Mouse (Mus musculus) forebrain, embryonic 16.5 days (tissue): ENCODE measurements around the gene Ryk. TPM values are rescaled to one million over a fixed set of nuclear protein-coding genes. Genes with fewer than 3 reads are reported as not detected.
A peak's percentile ranks its signal among the peaks of the same experiment; 100 is the strongest.

Experiments
- ATAC-seq: fragments of 200-750 bp; cut with Nextera tagmentation; 2 replicates; pipeline ENCODE4 v1.8.0; 2017; ENCODE audit warnings: mild to moderate bottlenecking, moderate library complexity
- H3K27ac ChIP-seq: fragments of 300-500 bp; sonication (generic); 2 replicates; pipeline ENCODE4 v1.5.1; 2014; ENCODE audit warnings: low read length, control low read depth
- H3K27me3 ChIP-seq: fragments of 300-500 bp; sonication (generic); replicated peaks from 2 replicates; pipeline ENCODE4 v1.6.1; 2014; ENCODE audit warnings: low read length; ENCODE audit not compliant: control insufficient read depth, insufficient read depth
- H3K36me3 ChIP-seq: fragments of 300-500 bp; sonication (generic); 2 replicates; pipeline ENCODE4 v1.6.1; 2014; ENCODE audit not compliant: control insufficient read depth, insufficient read depth
- H3K4me1 ChIP-seq: fragments of 300-500 bp; sonication (generic); replicated peaks from 2 replicates; pipeline ENCODE4 v1.6.1; 2014; ENCODE audit warnings: low read length; ENCODE audit not compliant: control insufficient read depth, insufficient read depth
- H3K4me2 ChIP-seq: fragments of 300-500 bp; sonication (generic); 2 replicates; pipeline ENCODE4 v1.6.1; 2014; ENCODE audit warnings: mild to moderate bottlenecking, low read length, control low read depth
- H3K4me3 ChIP-seq: fragments of 300-500 bp; sonication (generic); replicated peaks from 2 replicates; pipeline ENCODE4 v1.5.1; 2014; ENCODE audit warnings: mild to moderate bottlenecking, low read length, control low read depth
- H3K9ac ChIP-seq: fragments of 300-500 bp; sonication (generic); replicated peaks from 2 replicates; pipeline ENCODE4 v1.6.1; 2014; ENCODE audit warnings: low read depth, low read length, control low read depth
- H3K9me3 ChIP-seq: fragments of 300-500 bp; sonication (generic); 2 replicates; pipeline ENCODE4 v1.6.1; 2016; ENCODE audit warnings: low read length; ENCODE audit not compliant: control insufficient read depth
- WGBS: fragments of 180-500 bp; shearing (Covaris S2); extraction: QIAGEN DNeasy Blood & Tissue Kit; methylation state at CpG from one replicate; pipeline ENCODE4 v1.1.7; 2014; 5-methylcytosine and 5-hydroxymethylcytosine counted together
- polyA plus RNA-seq: library from polyadenylated mRNA; unstranded; fragments of >200 nt; fragmentation: Nextera tagmentation; extraction: Ambion mirVana; gene quantifications from 2 replicates; pipeline ENCODE4 v1.2.1, GENCODE M21; 2015

Ryk gene
- polyA plus RNA-seq, result 14.1 TPM in 2 replicates

DNA sequence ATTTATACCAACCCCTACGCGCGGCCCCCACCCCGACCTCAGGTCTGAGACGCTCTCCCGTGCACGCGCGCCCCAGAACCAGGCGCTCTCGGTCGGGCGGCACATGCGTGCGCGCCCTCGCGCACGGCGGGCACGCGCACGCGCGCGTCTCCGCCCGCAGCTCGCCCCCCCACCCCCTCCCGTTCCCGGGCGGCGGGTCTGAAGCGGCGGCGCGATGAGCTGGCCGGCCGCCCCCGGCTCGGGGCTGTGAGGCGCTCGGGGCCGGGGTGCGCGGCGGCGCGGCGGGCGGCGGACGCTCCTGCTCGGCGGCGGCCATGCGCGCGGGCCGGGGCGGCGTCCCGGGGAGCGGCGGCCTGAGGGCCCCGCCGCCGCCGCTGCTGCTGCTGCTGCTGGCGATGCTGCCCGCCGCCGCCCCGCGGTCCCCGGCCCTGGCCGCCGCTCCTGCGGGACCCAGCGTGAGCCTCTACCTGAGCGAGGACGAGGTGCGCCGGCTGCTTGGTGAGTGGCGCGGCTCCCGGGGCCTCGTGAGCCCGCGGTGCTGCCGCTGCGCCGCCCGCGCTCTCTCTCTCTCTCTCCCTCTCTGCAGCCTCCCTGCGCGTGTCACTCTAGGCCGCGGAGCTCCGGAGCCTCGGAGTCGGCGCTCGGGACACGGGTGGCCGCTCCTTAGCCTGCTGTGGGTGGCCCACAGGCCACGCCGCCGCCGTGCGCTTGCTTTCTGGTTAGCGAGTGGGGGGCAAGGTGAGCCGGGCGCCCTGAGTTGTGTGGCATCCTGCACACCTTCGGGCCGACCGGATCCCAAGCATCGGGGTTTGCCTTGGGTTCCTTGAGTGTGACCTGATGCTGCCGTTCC, at the start of gene Ryk:
Ryk (plus strand) TSS at position 176 of the 850 bp plus-strand sequence.
- H3K27ac ChIP-seq, result peak within 1 kb of the TSS; percentile 84
- peak; percentile 81 for ATAC-seq

DNA sequence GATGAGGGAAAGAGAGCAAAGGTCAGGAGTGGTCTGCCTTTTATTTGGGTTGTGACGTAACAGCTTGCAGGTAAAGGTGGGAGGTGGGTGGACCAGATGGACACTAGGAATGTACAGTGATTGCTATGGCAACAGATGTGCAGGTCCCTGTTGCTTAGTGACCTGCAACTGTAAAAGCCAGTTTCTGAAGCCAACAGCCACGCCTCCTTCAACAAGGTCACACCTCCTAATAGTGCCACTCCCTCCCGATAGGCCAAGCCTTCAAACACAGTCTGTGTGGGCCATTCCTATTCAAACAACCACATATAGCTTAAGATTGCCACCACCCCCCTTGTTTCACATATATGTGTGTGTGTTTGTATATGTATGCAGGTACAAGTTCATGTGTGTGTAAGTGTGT, 45.2 kb upstream of the Ryk start:
- H3K9ac ChIP-seq, result no peak overlapping the region
- no peaks in the 10 kb centered on the region for H3K27me3 ChIP-seq
- H3K27ac ChIP-seq, result no peak overlapping the region
- no peak overlapping the region for H3K4me2 ChIP-seq
- ATAC-seq, result no peak
- no peaks in the 10 kb centered on the region for H3K9me3 ChIP-seq
- H3K4me3 ChIP-seq, result no peak overlapping the region
- no peaks in the 10 kb centered on the region for H3K36me3 ChIP-seq
- 82% methylated on average over 3 of the region's 3 CpGs for WGBS
- H3K4me1 ChIP-seq, result no peaks in the 10 kb centered on the region

More for the DNA sequence above, at the start of gene Ryk:
- WGBS, result under 1% methylated on average over 108 of the region's 119 CpGs
- H3K9me3 ChIP-seq, result no peaks in the 10 kb centered on the region
- H3K4me1 ChIP-seq, result peaks cover 27% of the 10 kb centered on the region
- peak within 1 kb of the TSS; percentile 94 for H3K9ac ChIP-seq
- peak within 1 kb of the TSS; percentile 83 for H3K4me3 ChIP-seq
- no peaks in the 10 kb centered on the region for H3K27me3 ChIP-seq
- no peaks in the 10 kb centered on the region for H3K36me3 ChIP-seq
- peak within 1 kb of the TSS; percentile 70 for H3K4me2 ChIP-seq

DNA sequence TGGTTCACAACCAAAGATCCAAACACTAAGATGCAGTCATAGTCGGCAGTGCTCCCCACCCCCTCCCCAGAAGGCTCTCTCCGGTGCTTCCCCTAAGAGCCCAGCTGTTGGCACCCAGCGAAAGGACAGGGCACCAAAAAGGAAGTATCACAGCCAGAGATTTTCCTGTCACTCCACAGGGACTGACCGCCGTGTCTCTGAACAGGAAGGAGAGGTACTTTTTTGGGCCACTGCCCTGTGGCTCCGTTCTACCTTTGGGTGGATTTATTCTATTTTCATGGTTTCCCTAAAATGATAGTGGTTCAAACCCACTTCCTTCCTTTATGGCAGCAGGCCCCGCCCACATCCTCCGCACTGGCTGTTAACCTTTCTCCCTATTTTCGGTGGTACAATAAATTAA, 42.9 kb upstream of the Ryk start:
- Histone ChIP-seq H3K4me2 (no peak overlapping the region), H3K4me1 (no peaks in the 10 kb centered on the region), H3K4me3 (no peak overlapping the region), H3K9me3 (0 out of 2 replicates have a peak, but pooled peaks cover 2% of the 10 kb centered on the region), H3K27ac (no peak overlapping the region), H3K36me3 (no peaks in the 10 kb centered on the region), H3K9ac (no peak overlapping the region), H3K27me3 (no peaks in the 10 kb centered on the region)
- ATAC-seq, result no peak
- WGBS, result 82% methylated on average over 9 of the region's 9 CpGs

DNA sequence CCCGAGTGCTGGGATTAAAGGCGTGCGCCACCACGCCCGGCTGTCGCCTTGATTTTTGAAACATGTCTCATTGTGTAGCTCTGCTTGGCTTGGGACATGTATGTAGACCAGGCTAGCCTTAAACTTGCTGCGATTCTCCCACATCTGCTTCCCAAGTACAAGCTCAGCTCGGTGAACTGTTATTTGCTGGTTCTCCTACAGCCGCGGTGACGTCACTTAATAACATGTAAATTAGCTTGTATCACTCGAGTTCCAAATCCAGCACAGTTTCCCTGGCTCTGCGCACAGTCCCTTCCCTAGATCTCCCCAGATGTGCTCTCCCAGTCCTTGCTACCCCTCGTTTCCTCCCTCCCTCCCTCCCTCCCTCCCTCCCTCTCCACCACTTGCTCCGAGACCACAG, 41.9 kb upstream of the Ryk start:
- WGBS, result 74% methylated on average over 14 of the region's 15 CpGs
- Histone ChIP-seq H3K36me3 (no peaks in the 10 kb centered on the region), H3K4me1 (no peaks in the 10 kb centered on the region)

DNA sequence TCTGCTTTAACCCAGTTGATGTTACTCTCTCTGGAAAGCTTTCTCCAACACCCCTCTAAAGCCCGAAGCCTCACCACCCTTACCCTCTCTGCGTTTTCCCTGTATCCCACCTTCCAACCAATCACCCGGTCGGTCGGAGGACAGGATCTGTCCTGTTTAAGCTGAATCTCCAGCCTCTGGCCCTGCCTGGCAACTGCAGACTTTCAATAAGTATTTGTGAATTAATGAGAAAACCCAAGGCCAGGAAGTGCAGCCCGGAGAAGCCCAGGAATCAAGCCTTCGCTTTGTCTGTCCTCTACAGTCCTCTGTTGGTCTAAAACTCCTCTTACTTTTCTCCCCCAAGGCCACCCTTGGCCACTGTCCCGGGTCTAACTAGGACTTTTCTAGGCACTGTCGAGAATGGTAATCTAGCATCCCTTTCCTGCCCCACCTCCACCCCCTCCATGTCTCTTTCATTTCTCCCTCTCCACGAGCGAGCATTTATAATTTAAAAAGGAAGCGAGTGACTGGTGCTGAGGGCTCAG, 41.4 kb upstream of the Ryk start:
- no peak overlapping the region for H3K4me3 ChIP-seq
- H3K36me3 ChIP-seq, result no peaks in the 10 kb centered on the region
- no peak overlapping the region for H3K4me2 ChIP-seq
- no peak overlapping the region for H3K27ac ChIP-seq
- H3K27me3 ChIP-seq, result no peaks in the 10 kb centered on the region
- WGBS, result 75% methylated on average over 12 of the region's 12 CpGs
- H3K9me3 ChIP-seq, result 0 out of 2 replicates have a peak, but pooled peaks cover 2% of the 10 kb centered on the region
- no peaks in the 10 kb centered on the region for H3K4me1 ChIP-seq
- ATAC-seq, result no peak
- H3K9ac ChIP-seq, result no peak overlapping the region

More for the DNA sequence above, 41.9 kb upstream of the Ryk start:
- Histone ChIP-seq H3K9me3 (0 out of 2 replicates have a peak, but pooled peaks cover 2% of the 10 kb centered on the region), H3K4me2 (no peak overlapping the region), H3K4me3 (no peak overlapping the region), H3K9ac (no peak overlapping the region), H3K27me3 (no peaks in the 10 kb centered on the region), H3K27ac (no peak overlapping the region)
- ATAC-seq, result no peak

DNA sequence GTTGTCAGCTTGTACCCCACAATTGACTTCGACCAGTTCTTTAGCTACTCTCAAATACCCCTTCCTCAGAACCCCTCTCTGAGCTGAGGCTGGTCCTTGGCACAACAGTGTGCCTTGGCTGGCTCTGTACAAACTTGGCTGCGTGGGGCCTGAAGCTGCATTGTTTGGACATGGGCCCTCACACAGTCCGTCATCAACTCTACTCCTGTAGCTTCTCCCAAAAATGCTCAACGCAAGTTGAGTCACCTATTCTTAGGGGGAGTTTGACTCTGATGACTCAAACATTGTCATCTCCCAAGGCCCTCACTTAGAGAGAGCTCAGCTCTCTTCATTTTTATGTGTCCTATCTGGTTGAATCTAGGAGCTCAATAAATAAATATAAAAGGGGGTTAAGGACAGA, 36.3 kb upstream of the Ryk start:
- no peak overlapping the region for H3K9ac ChIP-seq
- no peak for ATAC-seq
- no peak overlapping the region for H3K27ac ChIP-seq
- H3K9me3 ChIP-seq, result 0 out of 2 replicates have a peak, but pooled peaks cover 2% of the 10 kb centered on the region
- no peaks in the 10 kb centered on the region for H3K36me3 ChIP-seq
- 68% methylated on average over 4 of the region's 4 CpGs for WGBS
- H3K4me1 ChIP-seq, result no peaks in the 10 kb centered on the region
- no peaks in the 10 kb centered on the region for H3K27me3 ChIP-seq
- H3K4me2 ChIP-seq, result no peak overlapping the region
- no peak overlapping the region for H3K4me3 ChIP-seq

DNA sequence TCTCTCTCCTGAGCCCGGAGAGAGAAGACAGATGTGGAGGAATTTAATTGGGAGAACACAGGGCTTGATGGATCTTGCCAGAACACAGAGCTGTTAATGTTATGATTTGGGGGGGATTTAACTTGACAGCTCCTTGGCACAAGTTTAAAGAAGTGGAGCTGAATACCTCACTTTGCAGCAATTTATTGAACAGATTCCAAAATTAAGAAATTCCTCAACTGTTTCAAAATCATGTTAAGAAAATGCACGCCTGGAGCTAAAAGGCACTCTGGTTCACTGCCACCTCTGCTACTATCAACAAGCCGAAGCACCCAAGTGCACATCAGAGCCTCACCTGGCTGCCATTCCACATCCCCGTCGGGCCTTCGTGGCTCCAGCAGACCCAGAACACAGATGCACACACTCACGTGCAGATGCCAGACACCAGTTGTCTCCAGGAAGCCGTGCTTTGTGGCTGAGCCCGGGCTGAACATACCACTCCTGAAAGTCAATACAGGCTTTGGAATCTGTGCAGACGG, 28.6 kb upstream of the Ryk start:
- Histone ChIP-seq H3K27ac (no peak overlapping the region), H3K27me3 (no peaks in the 10 kb centered on the region), H3K36me3 (no peaks in the 10 kb centered on the region), H3K4me1 (no peaks in the 10 kb centered on the region), H3K9ac (no peak overlapping the region), H3K9me3 (peaks cover 3% of the 10 kb centered on the region; the same call in 1 of the 2 replicates), H3K4me3 (no peak overlapping the region), H3K4me2 (no peak overlapping the region)
- 63% methylated on average over 10 of the region's 10 CpGs for WGBS
- ATAC-seq, result 0 out of 2 replicates have a peak, but pooled peaks have one; percentile 40

DNA sequence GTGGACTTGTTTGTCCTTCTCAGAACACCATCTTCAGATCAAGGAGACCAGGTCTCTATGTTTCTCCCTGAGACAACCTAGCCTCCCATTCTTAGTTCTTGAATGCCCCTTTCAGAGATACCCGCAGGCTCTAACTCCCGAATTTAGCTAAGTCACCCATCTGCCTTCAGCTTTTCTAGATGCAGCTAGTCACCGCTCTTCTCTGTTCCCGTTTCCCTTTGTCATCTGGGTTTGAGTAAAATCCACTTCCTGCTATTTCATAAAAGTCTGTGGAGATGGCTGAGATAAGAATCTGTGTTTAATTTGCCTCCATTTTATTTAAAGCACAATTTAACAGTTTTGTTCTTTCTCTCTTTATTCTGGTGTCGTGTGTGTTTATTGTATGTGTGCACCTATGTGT, 23.5 kb upstream of the Ryk start:
- Histone ChIP-seq H3K4me3 (no peak overlapping the region), H3K36me3 (no peaks in the 10 kb centered on the region), H3K9ac (no peak overlapping the region), H3K27me3 (no peaks in the 10 kb centered on the region), H3K9me3 (peaks cover 3% of the 10 kb centered on the region; the same call in 1 of the 2 replicates), H3K27ac (no peak overlapping the region), H3K4me2 (no peak overlapping the region), H3K4me1 (no peaks in the 10 kb centered on the region)
- ATAC-seq, result no peak
- 82% methylated on average over 5 of the region's 5 CpGs for WGBS

DNA sequence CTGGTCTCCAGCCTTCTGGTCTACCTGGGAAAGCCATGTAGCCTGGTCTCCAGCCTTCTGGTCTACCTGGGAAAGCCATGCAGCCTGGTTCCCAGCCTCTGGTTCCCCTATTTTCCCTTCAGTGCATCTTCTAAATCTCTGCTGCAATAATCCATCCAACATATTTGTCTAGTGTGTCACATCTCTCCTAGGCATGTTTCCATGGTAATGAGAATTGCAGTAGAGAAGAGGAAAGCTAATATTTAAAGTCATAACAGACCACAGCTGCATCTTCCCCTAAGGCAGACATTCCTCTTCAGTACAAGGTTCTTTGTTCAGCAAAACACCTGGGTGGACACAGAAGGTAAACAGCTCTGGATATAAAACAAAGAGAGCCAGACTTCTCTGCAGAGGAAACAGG, 16.5 kb upstream of the Ryk start:
- no peak; the same call in 1 of the 2 replicates for ATAC-seq
- no peak overlapping the region for H3K9ac ChIP-seq
- H3K4me1 ChIP-seq, result no peaks in the 10 kb centered on the region
- peak overlapping the region; percentile 34; the same call in 1 of the 2 replicates for H3K27ac ChIP-seq
- no peaks in the 10 kb centered on the region for H3K9me3 ChIP-seq
- H3K4me3 ChIP-seq, result no peak overlapping the region
- H3K4me2 ChIP-seq, result no peak overlapping the region
- no peaks in the 10 kb centered on the region for H3K27me3 ChIP-seq
- H3K36me3 ChIP-seq, result no peaks in the 10 kb centered on the region
